Mouse (Mus musculus): ENCODE results near the gene Tfpi. TPM values are rescaled to one million over a fixed set of nuclear protein-coding genes. Genes with fewer than 3 reads are reported as not detected.

Tfpi gene
- polyA plus RNA-seq, 1 experiment from 2014 or later = 9.7 TPM

DNA sequence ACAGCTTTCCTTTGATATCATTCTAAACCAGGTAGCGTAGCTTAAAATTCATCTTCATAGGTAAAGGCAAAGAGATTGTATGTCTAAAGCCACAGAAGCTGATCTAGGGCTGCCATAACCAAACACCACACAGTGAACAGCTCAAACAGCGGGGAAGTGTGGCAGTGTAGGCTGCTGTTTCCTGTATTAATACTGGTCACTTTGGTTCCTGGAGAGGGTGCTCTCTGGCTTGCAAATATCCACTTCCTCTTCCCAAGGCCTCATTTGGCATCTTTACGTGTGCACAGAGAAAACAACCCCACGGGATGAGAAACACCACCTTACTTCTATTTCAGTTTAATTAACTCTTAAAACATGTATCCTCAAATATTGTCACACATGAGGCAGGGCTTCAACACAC lies 9.2 kb downstream of the Tfpi start:
- no peak for ATAC-seq
- no peaks in the 10 kb centered on the region for H3K9me3 ChIP-seq (replicated peaks)
- H3K9ac ChIP-seq = no peak overlapping the region
- H3K4me1 ChIP-seq = no peaks in the 10 kb centered on the region
- H3K36me3 ChIP-seq (ENCODE audit: poor library complexity, severe bottlenecking) = no peaks in the 10 kb centered on the region
- 95% methylated on average over 4 of the region's 4 CpGs for WGBS
- H3K4me3 ChIP-seq = no peak overlapping the region
- no peaks in the 10 kb centered on the region for H3K27me3 ChIP-seq
- no peak overlapping the region for H3K27ac ChIP-seq
- H3K4me2 ChIP-seq = no peak overlapping the region

DNA sequence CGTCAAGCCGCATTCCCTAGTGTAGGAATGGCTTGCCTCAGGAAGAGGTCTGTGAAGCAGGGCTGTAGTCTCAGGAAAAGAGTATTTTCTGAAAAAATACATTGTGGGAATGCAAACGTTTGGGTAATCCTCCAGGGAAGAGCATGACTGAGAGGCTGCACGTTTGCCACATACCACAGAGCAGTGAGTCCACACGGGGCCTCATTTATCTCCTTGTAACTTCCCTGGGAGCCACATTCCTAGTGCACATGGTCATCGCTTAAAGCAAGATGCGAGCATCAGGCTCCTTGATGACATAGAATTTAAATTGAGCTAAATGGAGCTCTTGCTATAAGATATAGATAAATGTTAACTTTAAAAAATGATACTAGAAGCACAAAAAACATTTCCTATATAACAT lies 11.6 kb downstream of the Tfpi start:
- Histone ChIP-seq H3K9me3 (replicated peaks) (no peaks in the 10 kb centered on the region), H3K4me1 (no peaks in the 10 kb centered on the region), H3K27me3 (no peaks in the 10 kb centered on the region), H3K36me3 (ENCODE audit: poor library complexity, severe bottlenecking) (no peaks in the 10 kb centered on the region), H3K4me3 (no peak overlapping the region), H3K4me2 (no peak overlapping the region), H3K27ac (no peak overlapping the region), H3K9ac (no peak overlapping the region)
- ATAC-seq = no peak
- 64% methylated on average over 7 of the region's 7 CpGs for WGBS

- H3K4me2 ChIP-seq = no peak overlapping the region
- ATAC-seq = no peak
- H3K4me1 ChIP-seq = no peaks in the 10 kb centered on the region
- no peaks in the 10 kb centered on the region for H3K36me3 ChIP-seq (ENCODE audit: poor library complexity, severe bottlenecking)
- no peaks in the 10 kb centered on the region for H3K9me3 ChIP-seq (replicated peaks)
- H3K27ac ChIP-seq = no peak overlapping the region
- no peak overlapping the region for H3K4me3 ChIP-seq
- WGBS = 93% methylated on average over 3 of the region's 3 CpGs
- H3K9ac ChIP-seq = no peak overlapping the region
- H3K27me3 ChIP-seq = no peaks in the 10 kb centered on the region
Measured at GRCm38 (mm10) chr2:84462411-84462810, 14.2 kb downstream of the Tfpi start.

DNA sequence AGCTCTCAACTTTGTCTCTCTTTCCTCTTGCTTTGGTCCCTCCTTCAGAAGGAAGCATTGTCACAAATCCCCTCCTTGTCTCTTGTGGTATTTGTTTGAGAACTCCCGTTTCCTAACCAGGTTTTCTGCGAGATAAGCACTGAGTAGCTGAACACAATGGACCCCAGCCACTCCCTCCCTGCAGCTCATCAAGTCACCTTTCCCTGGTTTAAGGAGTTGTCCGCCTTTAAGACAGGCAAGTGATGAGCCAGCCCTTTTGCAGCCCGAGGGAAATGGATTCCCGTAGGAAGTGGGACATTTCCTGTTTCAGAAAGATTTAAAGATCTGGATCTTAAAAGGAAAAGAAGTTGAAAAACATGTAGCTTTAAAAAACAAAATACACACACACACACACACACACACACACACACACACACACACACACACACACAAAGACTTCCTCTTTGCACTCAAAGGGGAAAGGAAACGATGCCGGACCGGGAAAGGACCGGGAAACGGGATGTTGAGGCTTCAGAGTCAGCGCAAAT lies 16.9 kb downstream of the Tfpi start:
- ATAC-seq = no peak
- 64% methylated on average over 11 of the region's 11 CpGs for WGBS
- no peaks in the 10 kb centered on the region for H3K36me3 ChIP-seq (ENCODE audit: poor library complexity, severe bottlenecking)

DNA sequence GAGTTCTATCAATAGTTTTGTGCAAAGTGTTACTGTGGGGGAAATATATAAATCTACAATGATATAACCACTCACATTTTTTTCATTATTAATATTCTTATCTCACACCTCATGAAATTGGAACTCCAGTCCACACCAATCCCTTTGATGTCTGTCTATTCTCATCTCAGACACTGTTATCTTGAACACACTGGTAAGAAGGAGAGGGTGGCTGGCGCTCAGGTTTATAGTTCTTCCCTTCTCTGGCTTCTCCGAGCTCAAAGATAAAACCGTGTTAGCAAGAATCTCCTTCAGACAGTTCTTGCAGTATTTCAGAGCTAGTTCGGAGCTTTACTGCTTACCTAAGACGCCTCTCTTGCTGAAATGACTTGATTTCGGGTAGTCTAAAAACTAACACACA lies 19.4 kb downstream of the Tfpi start:
- Histone ChIP-seq H3K9ac (no peak overlapping the region), H3K4me3 (no peak overlapping the region), H3K27me3 (no peaks in the 10 kb centered on the region), H3K27ac (no peak overlapping the region), H3K4me2 (no peak overlapping the region), H3K36me3 (ENCODE audit: poor library complexity, severe bottlenecking) (no peaks in the 10 kb centered on the region), H3K4me1 (no peaks in the 10 kb centered on the region), H3K9me3 (replicated peaks) (no peaks in the 10 kb centered on the region)
- ATAC-seq = no peak
- 88% methylated on average over 6 of the region's 6 CpGs for WGBS

More for the DNA sequence above, 16.9 kb downstream of the Tfpi start:
- H3K9me3 ChIP-seq (replicated peaks) = no peaks in the 10 kb centered on the region
- no peak overlapping the region for H3K4me2 ChIP-seq
- no peaks in the 10 kb centered on the region for H3K4me1 ChIP-seq
- H3K9ac ChIP-seq = no peak overlapping the region
- H3K27ac ChIP-seq = no peak overlapping the region
- no peaks in the 10 kb centered on the region for H3K27me3 ChIP-seq
- no peak overlapping the region for H3K4me3 ChIP-seq

DNA sequence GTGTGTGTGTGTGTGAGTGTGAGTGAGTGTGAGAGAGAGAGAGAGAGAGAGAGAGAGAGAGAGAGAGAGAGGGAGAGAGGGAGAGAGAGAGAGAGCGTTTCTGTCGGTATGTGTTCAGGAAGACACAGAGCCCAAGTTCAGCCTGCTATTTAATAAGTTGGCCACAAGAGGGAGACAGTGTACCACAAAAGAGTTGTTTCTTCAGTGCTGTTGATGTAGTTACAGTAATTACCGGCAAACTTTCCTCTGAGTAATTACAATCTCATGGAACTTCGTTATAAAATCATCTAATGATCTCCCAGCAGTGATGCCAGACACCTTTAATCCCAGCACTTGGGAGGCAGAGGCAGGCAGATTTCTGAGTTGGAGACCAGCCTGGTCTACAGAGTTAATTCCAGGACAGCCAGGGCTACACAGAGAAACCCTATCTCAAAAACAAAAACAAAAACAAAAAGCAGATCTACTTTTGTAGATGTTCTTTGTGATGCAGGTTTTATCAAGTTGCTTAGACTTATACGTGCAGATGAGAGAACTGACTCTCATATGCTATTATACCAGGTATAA lies 21.3 kb downstream of the Tfpi start:
- Histone ChIP-seq H3K36me3 (ENCODE audit: poor library complexity, severe bottlenecking) (no peaks in the 10 kb centered on the region), H3K9ac (no peak overlapping the region), H3K4me1 (no peaks in the 10 kb centered on the region), H3K9me3 (replicated peaks) (no peaks in the 10 kb centered on the region), H3K4me2 (no peak overlapping the region), H3K27ac (no peak overlapping the region), H3K4me3 (no peak overlapping the region), H3K27me3 (no peaks in the 10 kb centered on the region)
- 8% methylated on average over 5 of the region's 5 CpGs for WGBS
- peak; percentile 74 for ATAC-seq

GRCm38 (mm10) chr2:84454551-84455235 lies 21.9 kb downstream of the Tfpi start:
- no peak overlapping the region for H3K27ac ChIP-seq
- no peaks in the 10 kb centered on the region for H3K4me1 ChIP-seq
- WGBS = 63% methylated on average over 10 of the region's 10 CpGs
- H3K9ac ChIP-seq = no peak overlapping the region
- no peak overlapping the region for H3K4me2 ChIP-seq
- no peaks in the 10 kb centered on the region for H3K27me3 ChIP-seq
- no peak overlapping the region for H3K4me3 ChIP-seq
- no peaks in the 10 kb centered on the region for H3K9me3 ChIP-seq (replicated peaks)
- H3K36me3 ChIP-seq (ENCODE audit: poor library complexity, severe bottlenecking) = no peaks in the 10 kb centered on the region
- ATAC-seq = peak; percentile 58

GRCm38 (mm10) chr2:84454051-84454450 lies 22.5 kb downstream of the Tfpi start:
- Histone ChIP-seq H3K27ac (no peak overlapping the region), H3K4me2 (no peak overlapping the region), H3K4me1 (no peaks in the 10 kb centered on the region), H3K9me3 (replicated peaks) (no peaks in the 10 kb centered on the region), H3K4me3 (no peak overlapping the region), H3K36me3 (ENCODE audit: poor library complexity, severe bottlenecking) (no peaks in the 10 kb centered on the region), H3K9ac (no peak overlapping the region), H3K27me3 (no peaks in the 10 kb centered on the region)
- 11% methylated on average over 5 of the region's 5 CpGs for WGBS
- peak; percentile 84 for ATAC-seq

- WGBS = 92% methylated on average over 1 of the region's 1 CpGs
- Histone ChIP-seq H3K27ac (no peak overlapping the region), H3K4me3 (no peak overlapping the region), H3K4me1 (no peaks in the 10 kb centered on the region), H3K9ac (no peak overlapping the region), H3K9me3 (replicated peaks) (no peaks in the 10 kb centered on the region), H3K36me3 (ENCODE audit: poor library complexity, severe bottlenecking) (no peaks in the 10 kb centered on the region), H3K4me2 (no peak overlapping the region), H3K27me3 (no peaks in the 10 kb centered on the region)
- no peak for ATAC-seq
Measured at GRCm38 (mm10) chr2:84445499-84445898, 31.1 kb downstream of the Tfpi start.

- no peak overlapping the region for H3K27ac ChIP-seq
- 91% methylated on average over 5 of the region's 5 CpGs for WGBS
- H3K4me2 ChIP-seq = no peak overlapping the region
Measured at GRCm38 (mm10) chr2:84441940-84442339, 34.6 kb downstream of the Tfpi start.

DNA sequence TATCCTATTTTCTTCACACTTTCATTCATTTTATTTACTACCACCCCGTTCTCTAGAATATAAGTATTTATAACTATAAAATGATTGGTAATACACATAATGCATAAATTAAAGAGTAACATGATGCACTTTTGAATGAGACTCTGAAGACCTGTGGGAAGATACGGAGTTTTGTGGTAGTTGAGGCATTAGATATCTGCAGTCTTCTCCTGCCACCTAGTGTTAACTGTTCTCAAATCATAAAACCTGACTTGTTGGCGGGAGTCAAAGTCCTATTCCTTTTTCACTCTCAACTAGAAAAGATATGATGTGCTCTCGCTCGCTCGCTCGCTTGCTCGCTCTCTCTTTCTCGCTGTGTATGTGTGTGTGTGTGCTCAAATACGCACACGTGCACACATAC lies 46.9 kb downstream of the Tfpi start:
- H3K9me3 ChIP-seq (replicated peaks) = no peaks in the 10 kb centered on the region
- ATAC-seq = peak; percentile 76
- H3K9ac ChIP-seq = no peak overlapping the region
- H3K4me1 ChIP-seq = 0 out of 2 replicates have a peak, but pooled peaks cover 5% of the 10 kb centered on the region
- H3K27ac ChIP-seq = no peak overlapping the region
- WGBS = 52% methylated on average over 11 of the region's 11 CpGs
- H3K4me3 ChIP-seq = no peak overlapping the region
- no peak overlapping the region for H3K4me2 ChIP-seq
- H3K36me3 ChIP-seq (ENCODE audit: poor library complexity, severe bottlenecking) = no peaks in the 10 kb centered on the region
- no peaks in the 10 kb centered on the region for H3K27me3 ChIP-seq

More at GRCm38 (mm10) chr2:84441940-84442339, 34.6 kb downstream of the Tfpi start:
- Histone ChIP-seq H3K4me1 (no peaks in the 10 kb centered on the region), H3K9me3 (replicated peaks) (no peaks in the 10 kb centered on the region), H3K9ac (no peak overlapping the region), H3K36me3 (ENCODE audit: poor library complexity, severe bottlenecking) (no peaks in the 10 kb centered on the region), H3K4me3 (no peak overlapping the region), H3K27me3 (no peaks in the 10 kb centered on the region)
- ATAC-seq = no peak

DNA sequence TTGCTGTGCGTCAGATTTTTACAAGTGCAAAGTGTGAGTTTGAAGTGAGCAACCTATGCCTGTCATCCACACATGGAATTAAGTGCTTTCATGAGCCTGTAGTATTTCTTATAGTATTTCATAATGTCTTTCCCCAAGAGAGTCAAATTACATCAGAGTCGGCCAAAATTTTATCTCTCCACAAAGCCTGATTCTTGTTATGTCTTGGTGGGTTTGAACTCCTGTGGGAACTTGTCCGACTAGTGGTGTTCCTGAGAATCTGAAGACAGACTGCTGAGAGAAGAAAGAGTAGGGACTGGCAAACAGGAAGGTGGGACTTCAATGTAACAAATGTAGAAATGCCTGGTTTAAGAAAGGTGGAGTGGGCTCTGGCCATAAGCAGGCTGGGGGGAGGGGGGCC lies 47.7 kb downstream of the Tfpi start:
- WGBS = 76% methylated on average over 3 of the region's 3 CpGs
- no peak overlapping the region for H3K27ac ChIP-seq
- H3K4me2 ChIP-seq = no peak overlapping the region
- H3K27me3 ChIP-seq = no peaks in the 10 kb centered on the region
- H3K9me3 ChIP-seq (replicated peaks) = no peaks in the 10 kb centered on the region
- ATAC-seq = no peak
- H3K9ac ChIP-seq = no peak overlapping the region
- H3K36me3 ChIP-seq (ENCODE audit: poor library complexity, severe bottlenecking) = no peaks in the 10 kb centered on the region
- no peak overlapping the region for H3K4me3 ChIP-seq
- peaks cover 9% of the 10 kb centered on the region; the same call in 1 of the 2 replicates for H3K4me1 ChIP-seq
